Mouse (Mus musculus): ENCODE data around the gene Olfm1. TPM values are rescaled to one million over a fixed set of nuclear protein-coding genes. Genes with fewer than 3 reads are reported as not detected.

The Olfm1 gene
- total RNA-seq (2021), result 10 to 100 TPM; 27.0 to 34.0 TPM
- long read RNA-seq, experiment 1, transcript Olfm1-201 (6 exons, 2,757 nt), result major isoform, 20 of 50 reads
- long read RNA-seq, experiment 1, transcript Olfm1-203 (4 exons, 1,072 nt), result minor isoform, 12 of 50 reads
- long read RNA-seq, experiment 1, transcript Olfm1-204 (6 exons, 2,513 nt), result minor isoform, 12 of 50 reads
- long read RNA-seq, experiment 1, partial matches to known transcripts, result 3 of 50 reads
- long read RNA-seq, experiment 1, other reads (novel, unspliced or antisense), result 1 of 50 reads
- long read RNA-seq, experiment 2, transcript Olfm1-203 (4 exons, 1,072 nt), result minor isoform, 6 of 49 reads
- long read RNA-seq, experiment 2, transcript Olfm1-201 (6 exons, 2,757 nt), result major isoform, 25 of 49 reads
- long read RNA-seq, experiment 2, transcript Olfm1-204 (6 exons, 2,513 nt), result minor isoform, 12 of 49 reads
- long read RNA-seq, experiment 2, partial matches to known transcripts, result 2 of 49 reads
- long read RNA-seq, experiment 2, other reads (novel, unspliced or antisense), result 1 of 49 reads

DNA sequence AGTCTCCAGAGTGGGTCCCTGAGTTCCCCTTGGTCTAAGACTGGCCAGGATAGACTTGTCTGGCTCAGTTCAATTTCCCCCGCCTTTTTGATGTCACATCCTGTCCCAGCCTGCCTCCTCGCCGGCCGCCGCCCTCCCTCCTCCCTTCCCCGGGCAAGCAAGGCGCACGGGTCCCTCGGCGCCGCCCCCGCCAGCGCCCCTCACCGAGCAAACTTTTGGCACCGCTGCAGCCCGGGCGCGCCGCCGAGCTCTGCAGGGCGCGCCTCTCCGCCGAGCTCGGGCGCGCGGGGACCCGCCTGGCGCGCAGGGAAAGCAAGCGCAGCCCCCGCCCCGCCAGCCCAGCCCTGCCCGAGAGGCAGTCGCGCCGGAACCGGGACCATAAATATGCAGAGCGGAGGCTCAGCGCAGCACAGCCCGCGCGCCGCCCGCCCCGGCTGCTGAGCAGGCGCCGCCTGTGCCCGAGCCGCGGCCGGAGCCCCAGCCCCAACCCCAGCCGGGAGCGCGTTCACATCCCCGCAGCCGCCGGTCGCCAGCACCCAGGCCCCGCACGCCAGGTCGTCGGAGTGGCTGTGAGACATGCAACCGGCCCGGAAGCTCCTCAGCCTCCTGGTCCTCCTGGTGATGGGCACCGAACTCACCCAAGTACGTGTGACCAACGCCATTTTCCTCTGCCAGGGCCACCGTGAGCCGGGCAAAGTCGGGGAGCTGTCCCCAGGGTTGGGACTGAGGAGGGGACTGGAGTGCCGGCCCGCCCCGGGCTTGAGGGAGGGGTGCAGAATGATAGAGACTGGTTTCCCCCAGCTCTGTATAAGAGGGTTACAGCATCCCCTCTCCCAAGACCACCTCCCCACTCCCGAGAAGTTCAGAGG is at the start of gene Olfm1:
Gene Olfm1, plus strand, starts transcription at position 172 of the 869 bp plus-strand sequence.
- peak; percentile 60 to 79 for DNase-seq (ENCODE audit: low spot score in 2 of 2)

- no peak for DNase-seq (ENCODE audit: low spot score in 2 of 2)
These were observed 49.3 kb upstream of the Olfm1 start for GRCm38 (mm10) chr2:28143417-28144045.

- DNase-seq (ENCODE audit: low spot score in 2 of 2), result no peak
These were observed 47.1 kb upstream of the Olfm1 start for GRCm38 (mm10) chr2:28145702-28146101.

DNA sequence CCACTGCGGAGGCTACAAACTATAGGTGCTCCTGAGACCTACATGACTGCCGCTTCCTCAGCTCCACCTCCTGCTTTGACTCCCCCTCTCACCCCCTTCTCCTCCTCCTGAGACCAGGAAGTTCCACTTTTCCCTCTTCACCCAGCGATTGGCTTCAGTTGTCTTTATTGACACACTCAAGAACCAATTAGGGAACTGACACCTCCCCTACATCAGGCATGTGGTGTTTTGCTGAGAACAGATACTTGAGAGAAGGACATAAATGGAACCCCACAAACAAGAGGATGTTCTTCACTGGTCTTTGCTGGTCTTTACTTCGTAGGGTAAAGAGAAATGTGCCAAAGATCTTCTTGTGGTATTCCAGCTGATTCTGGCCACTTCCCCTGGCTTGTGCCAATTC is 46.6 kb upstream of the Olfm1 start:
- no peak for DNase-seq (ENCODE audit: low spot score in 2 of 2)

DNA sequence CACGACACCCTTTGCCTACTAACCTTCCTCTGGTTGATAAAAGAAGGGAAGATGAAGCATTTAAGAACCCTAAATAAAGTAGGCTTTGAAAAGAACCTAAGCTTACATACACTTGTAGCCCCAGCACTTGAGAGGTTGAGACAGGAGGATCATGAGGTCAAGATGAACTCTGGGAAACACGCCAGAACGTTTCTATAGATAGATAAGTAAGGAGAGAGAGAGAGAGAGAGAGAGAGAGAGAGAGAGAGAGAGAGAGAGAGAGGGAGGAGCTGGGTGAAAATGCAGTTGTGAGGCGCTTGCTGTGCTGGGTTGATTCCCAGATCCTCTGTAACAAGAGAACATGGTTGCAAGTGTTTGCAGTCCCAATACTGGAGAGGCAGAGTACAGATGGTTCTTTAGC is 46.1 kb upstream of the Olfm1 start:
- DNase-seq (ENCODE audit: low spot score in 2 of 2), result no peak

DNA sequence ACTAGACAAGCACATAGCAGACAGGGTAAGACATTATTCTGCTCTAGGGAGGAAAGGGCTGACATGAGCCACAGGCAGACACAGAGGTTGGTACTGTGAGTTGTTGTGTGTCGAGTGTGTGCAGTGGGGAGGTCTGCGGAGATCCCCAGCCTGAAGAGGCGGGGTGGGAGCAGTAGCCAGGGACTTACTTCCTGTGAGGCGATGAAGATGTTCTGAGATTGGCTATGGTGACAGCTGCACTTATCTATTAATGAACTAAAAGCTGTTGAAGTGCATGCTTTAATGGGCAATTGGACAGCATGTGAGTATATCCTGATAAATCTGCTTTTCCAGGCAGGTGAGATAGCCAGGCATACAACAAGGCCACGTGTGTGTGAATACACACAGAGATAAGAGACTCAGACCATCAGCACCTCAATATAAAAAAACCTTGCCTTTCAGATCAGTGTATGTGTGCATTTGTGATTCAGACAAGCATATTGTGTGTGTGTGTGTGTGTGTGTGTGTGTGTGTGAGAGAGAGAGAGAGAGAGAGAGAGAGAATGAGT is 45.5 kb upstream of the Olfm1 start:
- DNase-seq (ENCODE audit: low spot score in 2 of 2), result no peak

DNA sequence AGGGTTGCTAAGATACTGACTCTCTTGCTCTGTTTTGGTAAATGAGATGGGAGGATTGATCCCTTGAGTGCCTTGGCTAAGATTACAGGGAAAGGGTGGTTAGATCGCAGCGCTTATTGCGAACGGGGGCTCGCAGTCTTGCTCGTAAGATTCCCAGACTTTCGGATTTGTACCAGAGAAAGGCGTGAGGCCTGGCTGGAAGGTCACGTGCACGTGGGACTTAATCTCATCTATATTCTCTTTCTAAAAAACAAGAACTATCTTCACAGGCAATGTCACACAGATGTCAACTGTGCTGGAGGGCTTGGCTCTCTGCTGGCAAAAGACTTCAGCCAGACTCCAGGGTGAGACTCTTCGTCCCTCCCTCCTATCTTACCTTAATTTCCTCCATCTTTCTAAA is 43.1 kb upstream of the Olfm1 start:
- DNase-seq (ENCODE audit: low spot score in 2 of 2), result no peak

GRCm38 (mm10) chr2:28160568-28160967 is 32.2 kb upstream of the Olfm1 start:
- DNase-seq (ENCODE audit: low spot score in 2 of 2), result no peak

DNA sequence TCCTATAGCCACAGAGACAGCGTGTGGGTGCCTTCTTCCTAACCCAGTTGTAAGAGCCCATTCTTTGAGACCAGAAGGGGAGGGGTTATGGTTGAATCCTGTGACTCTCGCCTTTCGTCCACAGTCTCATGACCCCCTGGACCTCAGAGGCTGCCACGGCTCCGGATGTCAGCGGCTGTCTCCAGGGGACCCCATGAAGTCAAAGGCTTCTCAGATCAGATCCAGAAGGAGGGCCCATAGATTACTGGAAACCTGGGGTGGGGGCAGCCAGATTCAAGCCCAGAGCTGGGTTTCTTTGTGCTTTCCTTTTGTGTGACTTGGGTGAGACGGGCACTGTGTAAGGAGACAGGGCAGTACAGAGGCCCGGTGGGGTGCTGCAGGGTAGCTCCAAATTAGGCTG is 27.2 kb upstream of the Olfm1 start:
- DNase-seq (ENCODE audit: low spot score in 2 of 2), result no peak

- no peak for DNase-seq (ENCODE audit: low spot score in 2 of 2)
These were observed 23.5 kb upstream of the Olfm1 start for GRCm38 (mm10) chr2:28169336-28169735.

GRCm38 (mm10) chr2:28171962-28172361 is 20.8 kb upstream of the Olfm1 start:
- DNase-seq (ENCODE audit: low spot score in 2 of 2), result no peak

- no peak for DNase-seq (ENCODE audit: low spot score in 2 of 2)
These were observed 19.3 kb upstream of the Olfm1 start for GRCm38 (mm10) chr2:28173225-28174141.

DNA sequence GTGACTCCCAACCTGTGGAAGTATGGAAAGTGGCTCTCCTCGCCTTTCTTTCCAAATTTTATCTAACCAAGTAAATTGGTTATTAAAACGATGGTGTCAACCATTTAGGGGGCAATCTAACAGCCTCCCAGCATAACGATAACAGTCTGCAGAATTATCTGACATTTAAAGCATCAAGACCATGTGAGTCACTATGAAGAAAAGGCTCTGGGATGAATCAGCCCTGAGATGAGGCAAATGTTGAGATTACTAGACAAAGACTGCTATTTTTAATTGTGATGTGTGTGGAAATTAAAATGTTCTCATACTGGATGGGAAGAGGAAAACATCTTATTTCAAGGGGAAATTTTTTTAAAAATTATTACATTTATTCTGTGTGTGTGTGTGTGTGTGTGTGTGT is 18.4 kb upstream of the Olfm1 start:
- DNase-seq (ENCODE audit: low spot score in 2 of 2), result no peak

- no peak for DNase-seq (ENCODE audit: low spot score in 2 of 2)
These were observed 14.2 kb upstream of the Olfm1 start for GRCm38 (mm10) chr2:28178600-28178999.

GRCm38 (mm10) chr2:28180053-28180452 is 12.7 kb upstream of the Olfm1 start:
- no peak for DNase-seq (ENCODE audit: low spot score in 2 of 2)

- no peak for DNase-seq (ENCODE audit: low spot score in 2 of 2)
These were observed 4.3 kb upstream of the Olfm1 start for GRCm38 (mm10) chr2:28188398-28188944.

DNA sequence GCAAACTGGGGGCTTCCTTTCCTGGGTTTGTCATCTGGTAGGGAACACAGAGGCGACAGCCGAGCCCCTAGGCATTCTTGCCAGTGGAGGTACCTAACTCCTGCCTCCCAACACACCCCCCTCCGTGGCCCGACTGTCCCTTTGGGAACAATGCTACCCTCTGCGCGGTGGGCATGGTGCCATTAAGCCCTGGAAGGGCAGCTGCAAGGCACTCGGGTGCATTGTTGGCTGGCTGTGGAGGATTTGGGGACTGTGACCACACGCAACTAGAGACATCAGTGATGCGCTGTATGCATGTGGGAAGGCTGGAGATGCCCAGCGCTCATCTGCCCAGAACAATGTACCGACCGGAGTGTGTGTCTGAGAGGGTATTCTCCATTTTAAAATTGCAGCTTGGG is 897 bp downstream of the Olfm1 start:
- DNase-seq (ENCODE audit: low spot score in 2 of 2), result peak; percentile 30 to 50

GRCm38 (mm10) chr2:28194962-28195617 is 2.3 kb downstream of the Olfm1 start:
- DNase-seq (ENCODE audit: low spot score in 2 of 2), result no peak

- no peak for DNase-seq (ENCODE audit: low spot score in 2 of 2)
These were observed 2.9 kb downstream of the Olfm1 start for GRCm38 (mm10) chr2:28195726-28196125.
